Mouse (Mus musculus): ENCODE data around the gene Taf15.
A peak's percentile ranks its signal among the peaks of the same experiment; 100 is the strongest.

Gene Taf15

GRCm38 (mm10) chr11:83472324-83473234 lies at the start of gene Taf15:
TSS of gene Taf15 (plus strand) at chr11:83473086.
- H3K27me3 ChIP-seq (ENCODE audit: insufficient read depth, low read length), result no peaks in the 10 kb centered on the region
- H3K36me3 ChIP-seq (ENCODE audit: insufficient read depth, low read length), result peaks cover 27% of the 10 kb centered on the region
- peak within 1 kb of the TSS; percentile 97 for H3K4me3 ChIP-seq (replicated peaks; ENCODE audit: low read length)
- H3K9me3 ChIP-seq (ENCODE audit: low read length), result peaks cover 47% of the 10 kb centered on the region
- H3K4me1 ChIP-seq (replicated peaks; ENCODE audit: low read depth, low read length), result peaks cover 27% of the 10 kb centered on the region
- TF ChIP-seq POU5F1 (IDR thresholded peaks at IDR 0.05; ENCODE audit: borderline replicate concordance, low read length), result no peak
- TF ChIP-seq NANOG (IDR thresholded peaks at IDR 0.05; ENCODE audit: borderline replicate concordance, low read length), result no peak
- no peak for TF ChIP-seq CTCF (conservative IDR thresholded peaks at IDR 0.05; ENCODE audit: low read length)

DNA sequence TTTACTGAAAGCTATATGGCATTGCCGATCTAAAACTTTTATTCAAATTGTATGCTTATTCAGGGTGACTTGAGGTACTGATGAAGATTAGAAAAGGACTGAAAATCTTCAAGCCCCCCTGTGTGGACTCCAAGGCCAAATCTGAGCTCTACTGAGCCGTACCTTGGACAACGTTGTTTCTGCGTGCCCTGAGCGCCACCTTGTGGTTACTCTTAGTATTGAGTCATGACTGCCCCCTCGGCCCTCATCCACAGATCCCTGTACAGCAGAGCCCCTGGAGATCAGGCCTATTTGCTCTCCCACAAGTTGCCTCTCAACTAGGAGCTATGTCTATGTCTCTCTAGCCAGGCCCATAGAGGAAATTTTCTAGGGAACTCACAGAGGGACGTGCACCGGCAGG lies 48.2 kb upstream of the Taf15 start:
- Histone ChIP-seq H3K9me3 (ENCODE audit: low read length) (no peaks in the 10 kb centered on the region), H3K4me3 (replicated peaks; ENCODE audit: low read length) (no peak overlapping the region), H3K27me3 (ENCODE audit: insufficient read depth, low read length) (peaks cover 91% of the 10 kb centered on the region), H3K4me1 (replicated peaks; ENCODE audit: low read depth, low read length) (peaks cover 34% of the 10 kb centered on the region), H3K36me3 (ENCODE audit: insufficient read depth, low read length) (no peaks in the 10 kb centered on the region)
- TF ChIP-seq CTCF (conservative IDR thresholded peaks at IDR 0.05; ENCODE audit: low read length) (peak; percentile 78), NANOG (IDR thresholded peaks at IDR 0.05; ENCODE audit: borderline replicate concordance, low read length) (no peak)

DNA sequence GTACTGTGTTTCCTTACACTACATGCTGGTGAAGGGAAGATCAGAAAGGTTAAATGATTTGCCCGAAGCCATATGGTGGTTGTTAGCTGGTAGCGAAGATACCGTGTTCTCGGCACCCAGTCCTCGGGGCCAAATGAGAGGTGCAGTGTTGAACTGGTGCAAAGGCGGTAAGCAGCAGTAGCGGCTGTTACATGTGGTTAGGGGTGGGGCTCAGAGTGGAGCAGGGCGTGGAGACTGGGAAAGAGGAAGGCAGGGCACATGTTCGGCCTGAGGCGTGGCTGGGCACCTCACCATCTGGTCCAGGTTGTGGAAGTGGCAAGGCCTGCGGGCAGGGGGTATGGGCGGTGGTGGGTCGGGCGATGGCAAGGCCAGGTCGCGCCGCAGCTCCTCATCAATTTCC lies 45.9 kb upstream of the Taf15 start:
- peaks cover 29% of the 10 kb centered on the region for H3K4me1 ChIP-seq (replicated peaks; ENCODE audit: low read depth, low read length)
- peak overlapping the region; percentile 69 for H3K4me3 ChIP-seq (replicated peaks; ENCODE audit: low read length)
- no peaks in the 10 kb centered on the region for H3K9me3 ChIP-seq (ENCODE audit: low read length)
- H3K36me3 ChIP-seq (ENCODE audit: insufficient read depth, low read length), result no peaks in the 10 kb centered on the region
- H3K27me3 ChIP-seq (ENCODE audit: insufficient read depth, low read length), result peaks cover 86% of the 10 kb centered on the region
- TF ChIP-seq NANOG (IDR thresholded peaks at IDR 0.05; ENCODE audit: borderline replicate concordance, low read length) (no peak), CTCF (conservative IDR thresholded peaks at IDR 0.05; ENCODE audit: low read length) (no peak)

DNA sequence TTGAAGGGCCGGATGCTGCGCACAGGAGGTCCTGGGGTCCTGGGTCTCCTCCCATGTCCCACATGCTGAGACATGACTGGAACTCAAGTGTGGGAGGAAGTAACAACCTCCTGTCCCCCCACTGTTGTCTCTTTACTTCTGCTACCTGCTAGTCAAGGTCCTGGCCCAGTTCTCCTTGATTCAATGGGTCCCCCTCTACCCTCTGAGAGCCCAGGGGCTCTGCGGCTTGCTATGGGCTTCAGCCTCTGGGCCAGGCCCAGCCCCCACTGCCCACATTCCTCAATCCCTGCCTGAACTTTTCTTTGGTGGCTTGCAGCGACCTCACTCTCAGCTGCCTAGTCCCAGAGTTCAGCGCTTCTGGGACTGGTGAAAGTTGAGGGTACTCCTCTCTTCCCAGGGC lies 43.5 kb upstream of the Taf15 start, which contains the start of gene Gas2l2:
Gene Gas2l2, minus strand, starts transcription at position 101 of the 400 bp plus-strand sequence.
- Histone ChIP-seq H3K27me3 (ENCODE audit: insufficient read depth, low read length) (peaks cover 64% of the 10 kb centered on the region), H3K4me1 (replicated peaks; ENCODE audit: low read depth, low read length) (peaks cover 29% of the 10 kb centered on the region), H3K9me3 (ENCODE audit: low read length) (no peaks in the 10 kb centered on the region), H3K36me3 (ENCODE audit: insufficient read depth, low read length) (no peaks in the 10 kb centered on the region), H3K4me3 (replicated peaks; ENCODE audit: low read length) (peak within 1 kb of the TSS; percentile 47)
- TF ChIP-seq POU5F1 (IDR thresholded peaks at IDR 0.05; ENCODE audit: borderline replicate concordance, low read length) (no peak), CTCF (conservative IDR thresholded peaks at IDR 0.05; ENCODE audit: low read length) (no peak), NANOG (IDR thresholded peaks at IDR 0.05; ENCODE audit: borderline replicate concordance, low read length) (no peak)

- TF ChIP-seq CTCF (conservative IDR thresholded peaks at IDR 0.05; ENCODE audit: low read length) (no peak), NANOG (IDR thresholded peaks at IDR 0.05; ENCODE audit: borderline replicate concordance, low read length) (no peak), POU5F1 (IDR thresholded peaks at IDR 0.05; ENCODE audit: borderline replicate concordance, low read length) (no peak)
These were observed 40.4 kb upstream of the Taf15 start for GRCm38 (mm10) chr11:83432533-83432932.

GRCm38 (mm10) chr11:83437377-83437776 lies 35.5 kb upstream of the Taf15 start, which contains the start of gene 1700020L24Rik:
TSS of gene 1700020L24Rik (plus strand) at chr11:83437677.
- peaks cover 2% of the 10 kb centered on the region; the same call in 1 of the 2 replicates for H3K4me1 ChIP-seq (replicated peaks; ENCODE audit: low read depth, low read length)
- no peaks in the 10 kb centered on the region for H3K36me3 ChIP-seq (ENCODE audit: insufficient read depth, low read length)
- H3K4me3 ChIP-seq (replicated peaks; ENCODE audit: low read length), result no peak within 1 kb of the TSS
- peaks cover 60% of the 10 kb centered on the region for H3K27me3 ChIP-seq (ENCODE audit: insufficient read depth, low read length)
- peaks cover 15% of the 10 kb centered on the region for H3K9me3 ChIP-seq (ENCODE audit: low read length)
- TF ChIP-seq POU5F1 (IDR thresholded peaks at IDR 0.05; ENCODE audit: borderline replicate concordance, low read length), result no peak
- TF ChIP-seq NANOG (IDR thresholded peaks at IDR 0.05; ENCODE audit: borderline replicate concordance, low read length), result no peak
- no peak for TF ChIP-seq CTCF (conservative IDR thresholded peaks at IDR 0.05; ENCODE audit: low read length)

More at GRCm38 (mm10) chr11:83432533-83432932, 40.4 kb upstream of the Taf15 start:
- Histone ChIP-seq H3K27me3 (ENCODE audit: insufficient read depth, low read length) (peaks cover 58% of the 10 kb centered on the region), H3K4me3 (replicated peaks; ENCODE audit: low read length) (no peak overlapping the region), H3K9me3 (ENCODE audit: low read length) (no peaks in the 10 kb centered on the region), H3K36me3 (ENCODE audit: insufficient read depth, low read length) (no peaks in the 10 kb centered on the region), H3K4me1 (replicated peaks; ENCODE audit: low read depth, low read length) (peaks cover 13% of the 10 kb centered on the region)

GRCm38 (mm10) chr11:83439426-83440060 lies 33.3 kb upstream of the Taf15 start:
- Histone ChIP-seq H3K36me3 (ENCODE audit: insufficient read depth, low read length) (no peaks in the 10 kb centered on the region), H3K9me3 (ENCODE audit: low read length) (peaks cover 15% of the 10 kb centered on the region), H3K27me3 (ENCODE audit: insufficient read depth, low read length) (peaks cover 79% of the 10 kb centered on the region), H3K4me3 (replicated peaks; ENCODE audit: low read length) (no peak overlapping the region), H3K4me1 (replicated peaks; ENCODE audit: low read depth, low read length) (peaks cover 22% of the 10 kb centered on the region)
- TF ChIP-seq POU5F1 (IDR thresholded peaks at IDR 0.05; ENCODE audit: borderline replicate concordance, low read length), result no peak
- TF ChIP-seq CTCF (conservative IDR thresholded peaks at IDR 0.05; ENCODE audit: low read length), result no peak
- no peak for TF ChIP-seq NANOG (IDR thresholded peaks at IDR 0.05; ENCODE audit: borderline replicate concordance, low read length)

All from E14TG2a.4 (cell line).